Comparison of ENCODE assay signal across 8 mouse cellular contexts in the genomic region with DNA sequence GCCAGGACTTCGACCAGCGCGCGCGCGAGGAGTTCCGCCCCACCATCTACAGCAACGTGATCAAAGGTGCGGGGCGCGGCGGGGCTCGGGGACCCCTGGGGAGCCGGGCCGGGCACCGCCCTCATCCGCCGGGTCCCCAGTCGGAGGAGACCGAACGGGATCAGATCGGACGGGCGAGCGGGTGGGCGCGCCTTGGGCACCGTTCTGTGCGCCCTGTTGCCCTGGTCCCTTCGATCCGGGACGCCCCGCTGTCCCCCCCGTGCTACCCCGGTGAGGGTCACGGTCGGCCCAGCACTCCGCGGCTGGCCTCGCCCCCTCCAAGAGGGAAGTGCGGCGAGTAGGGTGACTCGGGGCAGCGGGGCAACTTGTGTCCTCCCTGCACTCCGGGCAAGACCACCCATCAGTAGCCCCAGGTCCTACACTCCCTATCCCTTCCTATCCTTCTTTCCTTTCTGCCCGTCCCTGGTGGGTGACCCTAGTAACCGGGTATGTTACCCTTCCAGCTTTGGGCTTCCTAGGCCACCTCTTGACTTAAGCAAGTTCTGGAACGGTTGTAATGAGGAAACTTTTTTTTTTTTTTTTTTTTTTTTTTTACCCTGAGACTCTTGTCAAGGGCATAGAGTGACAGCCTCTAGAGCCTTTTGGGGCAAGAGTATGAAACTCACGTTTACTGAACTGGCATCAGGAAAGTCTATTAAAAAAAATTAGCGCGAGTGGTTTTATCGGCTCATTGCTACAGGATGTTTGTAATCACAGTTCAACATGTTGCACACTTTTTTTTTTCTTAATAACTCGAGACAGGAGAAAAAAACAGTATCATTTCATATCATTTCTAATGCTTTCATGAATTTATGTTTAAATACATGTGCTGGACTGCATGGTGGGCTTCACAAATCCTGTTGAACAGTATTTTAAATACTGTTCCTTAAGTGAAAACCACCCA. TPM values are rescaled to one million over a fixed set of nuclear protein-coding genes. Genes with fewer than 3 reads are reported as not detected.
DNase-seq lines count a peak whose midpoint lies in the region; ATAC-seq and TF ChIP-seq lines count a peak whose summit lies in the region.

No protein-coding gene starts in this region.

- TF ChIP-seq POLR2A in small intestine, adult 2 months (IDR thresholded peaks at IDR 0.05; ENCODE audit: low read depth, low read length): no peak

- peak overlapping the region; percentile 80 for H3K4me2 ChIP-seq in neural tube, embryonic 11.5 days (ENCODE audit: low read depth)
- peak overlapping the region; percentile 71 for H3K4me2 ChIP-seq in heart, embryonic 11.5 days

- DNase-seq in neural tube, embryonic 11.5 days (ENCODE audit: low spot score): no peak
- DNase-seq in neural tube, embryonic 10.5 days (ENCODE audit: extremely low spot score, low spot score): no peak
- peak; percentile 64 for DNase-seq in embryonic facial prominence, embryonic 10.5 days (ENCODE audit: low spot score)
- DNase-seq in kidney, adult 9 months: peak; percentile 63
- peak; percentile 64 for DNase-seq in lung, postnatal 14 days
- no peak for DNase-seq in layer of hippocampus, adult 18-20 months (ENCODE audit: low spot score in 2 of 2)

- peak; percentile 60 for ATAC-seq in neural tube, embryonic 11.5 days (ENCODE audit: insufficient read depth, low FRiP score, low TSS enrichment)
- ATAC-seq in heart, embryonic 11.5 days (replicated peaks; ENCODE audit: insufficient number of reproducible peaks, low FRiP score, low TSS enrichment): peak; percentile 53

- peaks cover 6% of the 10 kb centered on the region for H3K4me1 ChIP-seq in neural tube, embryonic 11.5 days (ENCODE audit: control insufficient read depth, insufficient read depth, low read length)
- H3K4me1 ChIP-seq in embryonic facial prominence, embryonic 10.5 days: peaks cover 66% of the 10 kb centered on the region
- peaks cover 44% of the 10 kb centered on the region for H3K4me1 ChIP-seq in heart, embryonic 11.5 days (ENCODE audit: control insufficient read depth, insufficient read depth, low read length)
- H3K4me1 ChIP-seq in small intestine, adult 2 months (ENCODE audit: control insufficient read depth, insufficient read depth, insufficient read length, low read length): peaks cover 40% of the 10 kb centered on the region

- peak overlapping the region; percentile 93 for H3K4me3 ChIP-seq in neural tube, embryonic 11.5 days (ENCODE audit: low read depth, low read length)
- peak overlapping the region; percentile 93 for H3K4me3 ChIP-seq in embryonic facial prominence, embryonic 10.5 days
- peak overlapping the region; percentile 95 for H3K4me3 ChIP-seq in heart, embryonic 11.5 days (ENCODE audit: low read depth, low read length)
- H3K4me3 ChIP-seq in small intestine, adult 2 months (ENCODE audit: low read depth, low read length): peak overlapping the region; percentile 88

- peak overlapping the region; percentile 89 for H3K27ac ChIP-seq in neural tube, embryonic 11.5 days (ENCODE audit: low read depth, low read length)
- peak overlapping the region; percentile 97 for H3K27ac ChIP-seq in embryonic facial prominence, embryonic 10.5 days (replicated peaks)
- peak overlapping the region; percentile 98 for H3K27ac ChIP-seq in heart, embryonic 11.5 days (ENCODE audit: low read depth, low read length)
- peak overlapping the region; percentile 99 for H3K27ac ChIP-seq in small intestine, adult 2 months (ENCODE audit: insufficient read depth, low read depth, low read length)

- peak overlapping the region; percentile 92 for H3K9ac ChIP-seq in neural tube, embryonic 11.5 days (ENCODE audit: low read length)
- peak overlapping the region; percentile 97 for H3K9ac ChIP-seq in heart, embryonic 11.5 days (ENCODE audit: low read depth, low read length)

- no peaks in the 10 kb centered on the region for H3K27me3 ChIP-seq in neural tube, embryonic 11.5 days (ENCODE audit: control insufficient read depth, insufficient read depth, low read length)
- H3K27me3 ChIP-seq in embryonic facial prominence, embryonic 10.5 days (replicated peaks; ENCODE audit: low read depth, poor library complexity, severe bottlenecking): peaks cover 16% of the 10 kb centered on the region
- H3K27me3 ChIP-seq in heart, embryonic 11.5 days (ENCODE audit: control insufficient read depth, insufficient read depth, low read length): no peaks in the 10 kb centered on the region
- H3K27me3 ChIP-seq in small intestine, adult 2 months (ENCODE audit: control insufficient read depth, insufficient read depth, low read length): no peaks in the 10 kb centered on the region

- H3K36me3 ChIP-seq in neural tube, embryonic 11.5 days (ENCODE audit: control insufficient read depth, insufficient read depth, low read length): no peaks in the 10 kb centered on the region; the same call in 1 of the 2 replicates
- H3K36me3 ChIP-seq in embryonic facial prominence, embryonic 10.5 days (replicated peaks): peaks cover 35% of the 10 kb centered on the region
- no peaks in the 10 kb centered on the region; the same call in none of the 2 replicates for H3K36me3 ChIP-seq in heart, embryonic 11.5 days (ENCODE audit: control insufficient read depth, insufficient read depth, low read length)
- H3K36me3 ChIP-seq in small intestine, adult 2 months (ENCODE audit: control insufficient read depth, insufficient read depth, low read length): peaks cover 18% of the 10 kb centered on the region

- WGBS in neural tube, embryonic 11.5 days: 6% methylated on average over 43 of the region's 53 CpGs
- 4% methylated on average over 53 of the region's 53 CpGs for WGBS in embryonic facial prominence, embryonic 10.5 days
- 3% methylated on average over 52 of the region's 53 CpGs for WGBS in heart, embryonic 11.5 days (ENCODE audit: insufficient replicate concordance)
- under 1% methylated on average over 53 of the region's 53 CpGs for WGBS in small intestine, adult 2 months

- H3K9me3 ChIP-seq in neural tube, embryonic 11.5 days (ENCODE audit: control insufficient read depth, low read length): no peaks in the 10 kb centered on the region
- H3K9me3 ChIP-seq in embryonic facial prominence, embryonic 10.5 days: no peaks in the 10 kb centered on the region
- H3K9me3 ChIP-seq in heart, embryonic 11.5 days (replicated peaks; ENCODE audit: control insufficient read depth, low read length): no peaks in the 10 kb centered on the region

- no peak for TF ChIP-seq CTCF in small intestine, adult 2 months (IDR thresholded peaks at IDR 0.05; ENCODE audit: extremely low read depth, insufficient read length, insufficient replicate concordance, low read depth, low read length)

RNA-seq across cellular contexts. Expression of a gene that starts 0.8 kb away (rescaled TPM):
- polyA plus RNA-seq in neural tube, embryonic 11.5 days (2014; fragmentation: Nextera tagmentation; extraction: Ambion mirVana): 19.9 and 23.4 TPM in 2 replicates
- 18.3 and 18.5 TPM in 2 replicates for polyA plus RNA-seq in embryonic facial prominence, embryonic 10.5 days (2016; fragmentation: Nextera tagmentation; extraction: Ambion mirVana)
- 24.9 and 28.9 TPM in 2 replicates for polyA plus RNA-seq in heart, embryonic 11.5 days (2014; fragmentation: Nextera tagmentation; extraction: Ambion mirVana)
- polyA plus RNA-seq in small intestine, adult 2 months (2012; rRNA removed): 38.5 and 60.3 TPM in 2 replicates
- total RNA-seq in layer of hippocampus, adult 18-20 months (2021): 10 to 100 TPM; 55.5 to 59.9 TPM

RNA-seq across cellular contexts. Expression of a gene that starts 50.3 kb away (rescaled TPM):
- not detected in 2 replicates for polyA plus RNA-seq in neural tube, embryonic 11.5 days (2014; fragmentation: Nextera tagmentation; extraction: Ambion mirVana)
- polyA plus RNA-seq in embryonic facial prominence, embryonic 10.5 days (2016; fragmentation: Nextera tagmentation; extraction: Ambion mirVana): not detected in 2 replicates
- 0.11 TPM in 1 of 2 replicates, not detected in the other for polyA plus RNA-seq in heart, embryonic 11.5 days (2014; fragmentation: Nextera tagmentation; extraction: Ambion mirVana)
- polyA plus RNA-seq in small intestine, adult 2 months (2012; rRNA removed): not detected in 2 replicates
- total RNA-seq in layer of hippocampus, adult 18-20 months (2021): not detected

Comparison
In these comparisons a context has a peak if more than half of its experiments do, and no peak if none do; other contexts are left out.
1. DNase-seq: peak in embryonic facial prominence, embryonic 10.5 days (single experiment), kidney, adult 9 months (single experiment) and lung, postnatal 14 days (single experiment); none in neural tube, embryonic 11.5 days (single experiment), neural tube, embryonic 10.5 days (single experiment) and layer of hippocampus, adult 18-20 months (0 of 2).
2. Peak in every context shown above with its lines, with median percentiles within 50 percentile points of each other: H3K27ac ChIP-seq and H3K4me3 ChIP-seq.